Mouse (Mus musculus) intestine, embryonic 15.5 days (tissue): ENCODE measurements at regions not wholly inside any gene's neighbourhood (a gene's known extent, or its start where the extent isn't known, plus 50 kb on each side); places are given as distances from the start of the nearest gene placed in this dataset.

Source experiments
- ATAC-seq: fragments of 200-750 bp; cut with Nextera tagmentation; 2 replicates; pipeline ENCODE4 v1.8.0; 2017; ENCODE audit warnings: moderate TSS enrichment, moderate library complexity
- H3K27ac ChIP-seq: fragments of 300-500 bp; sonication (generic); 2 replicates; pipeline ENCODE4 v1.5.1; 2015; ENCODE audit warnings: mild to moderate bottlenecking, inconsistent platforms
- H3K27me3 ChIP-seq: fragments of 300-500 bp; sonication (generic); replicated peaks from 2 replicates; pipeline ENCODE4 v1.6.1; 2015; ENCODE audit warnings: inconsistent platforms
- H3K36me3 ChIP-seq: fragments of 300-500 bp; sonication (generic); 2 replicates; pipeline ENCODE4 v1.6.1; 2015; ENCODE audit warnings: inconsistent platforms
- H3K4me1 ChIP-seq: fragments of 300-500 bp; sonication (generic); replicated peaks from 2 replicates; pipeline ENCODE4 v1.6.1; 2015; ENCODE audit warnings: inconsistent platforms
- H3K4me2 ChIP-seq: fragments of 300-500 bp; sonication (generic); replicated peaks from 2 replicates; pipeline ENCODE4 v1.6.1; 2015; ENCODE audit warnings: mild to moderate bottlenecking, inconsistent platforms
- H3K4me3 ChIP-seq: fragments of 300-500 bp; sonication (generic); replicated peaks from 2 replicates; pipeline ENCODE4 v1.5.1; 2015; ENCODE audit warnings: inconsistent platforms
- H3K9ac ChIP-seq: fragments of 300-500 bp; sonication (generic); 2 replicates; pipeline ENCODE4 v1.6.1; 2015; ENCODE audit warnings: inconsistent platforms
- H3K9me3 ChIP-seq: fragments of 300-500 bp; sonication (generic); 2 replicates; pipeline ENCODE4 v1.6.1; 2016; ENCODE audit warnings: inconsistent platforms
- WGBS: fragments of 180-500 bp; shearing (Covaris S2); methylation state at CpG from one replicate; pipeline ENCODE4 v1.1.7; 2015; 5-methylcytosine and 5-hydroxymethylcytosine counted together

DNA sequence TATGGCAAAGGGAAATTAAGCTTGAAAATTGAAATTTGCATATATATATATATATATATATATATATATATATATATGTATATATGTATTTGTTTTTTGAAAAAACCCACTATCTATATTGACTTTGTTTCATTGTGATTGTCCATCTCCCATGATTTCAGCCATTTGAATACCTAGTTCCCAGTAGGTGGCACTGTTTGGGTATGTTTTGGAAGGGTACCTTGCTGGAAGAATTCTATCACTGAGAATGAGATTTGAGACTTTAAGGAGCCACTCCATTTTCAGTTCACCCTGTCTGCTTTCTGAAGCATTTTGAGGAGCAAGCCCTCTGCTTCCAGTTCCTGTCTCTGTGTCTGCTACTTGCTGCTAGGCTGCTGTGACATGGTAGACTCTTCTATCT lies 72.8 kb upstream of the Ugt8a start:
- H3K27ac ChIP-seq = no peak overlapping the region
- H3K36me3 ChIP-seq = no peaks in the 10 kb centered on the region
- no peaks in the 10 kb centered on the region for H3K9me3 ChIP-seq
- H3K4me3 ChIP-seq = no peak overlapping the region
- H3K27me3 ChIP-seq = no peaks in the 10 kb centered on the region
- H3K4me1 ChIP-seq = no peaks in the 10 kb centered on the region
- H3K9ac ChIP-seq = no peak overlapping the region
- no peak overlapping the region for H3K4me2 ChIP-seq
- ATAC-seq = no peak

- Histone ChIP-seq H3K36me3 (no peaks in the 10 kb centered on the region), H3K4me2 (no peak overlapping the region), H3K4me1 (no peaks in the 10 kb centered on the region), H3K9ac (no peak overlapping the region), H3K9me3 (no peaks in the 10 kb centered on the region), H3K27ac (no peak overlapping the region), H3K27me3 (no peaks in the 10 kb centered on the region), H3K4me3 (no peak overlapping the region)
- ATAC-seq = no peak
- 88% methylated on average over 4 of the region's 4 CpGs for WGBS
These were observed 77.7 kb upstream of the Ugt8a start for GRCm38 (mm10) chr3:126016166-126016565.

- no peak overlapping the region for H3K4me3 ChIP-seq
- no peak overlapping the region for H3K27ac ChIP-seq
- WGBS = 9% methylated on average over 3 of the region's 3 CpGs
- H3K36me3 ChIP-seq = no peaks in the 10 kb centered on the region
- no peaks in the 10 kb centered on the region for H3K27me3 ChIP-seq
- ATAC-seq = no peak; the same call in 1 of the 2 replicates
- no peak overlapping the region for H3K9ac ChIP-seq
- no peaks in the 10 kb centered on the region for H3K9me3 ChIP-seq
- no peaks in the 10 kb centered on the region for H3K4me1 ChIP-seq
- no peak overlapping the region for H3K4me2 ChIP-seq
These were observed 105.9 kb upstream of the Ugt8a start for GRCm38 (mm10) chr3:126044327-126044726.

DNA sequence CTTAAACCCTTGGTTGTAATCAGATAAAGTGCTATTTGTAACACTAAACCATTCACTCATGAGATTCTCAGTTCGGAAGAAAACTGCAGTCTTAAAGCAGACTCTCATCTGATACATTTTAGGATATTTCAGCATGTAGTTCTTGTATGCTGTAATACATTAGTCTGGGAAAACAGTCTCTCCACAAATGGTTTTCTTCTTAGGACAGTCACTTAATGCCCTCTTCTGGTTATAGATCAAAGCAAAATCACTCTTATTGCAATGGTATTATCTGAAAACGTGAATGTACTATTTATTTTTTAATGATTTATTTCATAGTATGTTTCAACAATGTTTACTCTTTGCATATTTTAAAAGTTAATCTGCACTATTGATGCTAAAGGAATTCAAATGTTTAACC lies 106.4 kb upstream of the Ugt8a start:
- Histone ChIP-seq H3K36me3 (no peaks in the 10 kb centered on the region), H3K9me3 (no peaks in the 10 kb centered on the region), H3K4me2 (no peak overlapping the region), H3K4me3 (no peak overlapping the region), H3K27ac (no peak overlapping the region), H3K4me1 (no peaks in the 10 kb centered on the region), H3K9ac (no peak overlapping the region), H3K27me3 (no peaks in the 10 kb centered on the region)
- WGBS = 24% methylated on average over 2 of the region's 2 CpGs
- no peak for ATAC-seq

DNA sequence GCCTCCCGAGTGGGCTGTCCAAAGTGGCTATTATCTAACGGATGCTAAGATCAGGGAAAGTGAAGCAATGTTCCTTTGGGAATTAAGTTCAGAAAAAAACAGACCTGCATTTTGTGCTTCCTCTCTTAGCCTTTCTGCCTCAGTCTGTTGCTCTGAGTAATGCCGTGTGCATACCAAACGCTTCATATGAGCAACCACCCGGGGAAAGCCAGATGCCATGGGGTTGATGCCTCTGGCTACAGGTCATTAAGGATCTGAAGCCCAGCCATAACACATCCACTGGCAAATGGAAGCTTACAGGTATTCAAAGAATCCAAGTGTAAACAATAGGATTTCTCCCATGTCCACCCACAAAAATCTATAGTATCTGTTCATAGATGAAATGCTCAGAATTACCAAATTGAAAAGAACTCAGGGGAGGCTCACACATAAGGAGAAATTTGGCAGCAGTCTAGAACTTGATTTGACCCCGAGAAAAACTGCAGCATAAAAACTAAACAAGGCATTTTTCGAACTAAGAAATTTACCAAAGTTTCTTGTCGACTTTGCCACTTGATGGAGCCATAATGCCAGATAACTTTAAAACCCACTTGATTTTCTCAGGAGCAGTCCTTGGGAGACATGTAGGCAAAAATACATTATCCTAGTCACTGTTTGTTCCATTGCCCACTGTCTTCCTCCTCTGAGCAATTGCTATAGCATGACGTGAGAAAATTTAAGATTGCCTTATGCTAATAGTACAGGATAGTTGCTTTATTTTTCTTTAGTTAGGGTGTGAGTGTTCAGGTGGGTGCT lies 107.8 kb upstream of the Ugt8a start:
- no peak overlapping the region for H3K9ac ChIP-seq
- H3K4me1 ChIP-seq = no peaks in the 10 kb centered on the region
- no peak for ATAC-seq
- no peak overlapping the region for H3K4me2 ChIP-seq
- H3K27ac ChIP-seq = no peak overlapping the region
- WGBS = 49% methylated on average over 9 of the region's 9 CpGs
- H3K4me3 ChIP-seq = no peak overlapping the region
- no peaks in the 10 kb centered on the region for H3K9me3 ChIP-seq
- no peaks in the 10 kb centered on the region for H3K27me3 ChIP-seq
- no peaks in the 10 kb centered on the region for H3K36me3 ChIP-seq

DNA sequence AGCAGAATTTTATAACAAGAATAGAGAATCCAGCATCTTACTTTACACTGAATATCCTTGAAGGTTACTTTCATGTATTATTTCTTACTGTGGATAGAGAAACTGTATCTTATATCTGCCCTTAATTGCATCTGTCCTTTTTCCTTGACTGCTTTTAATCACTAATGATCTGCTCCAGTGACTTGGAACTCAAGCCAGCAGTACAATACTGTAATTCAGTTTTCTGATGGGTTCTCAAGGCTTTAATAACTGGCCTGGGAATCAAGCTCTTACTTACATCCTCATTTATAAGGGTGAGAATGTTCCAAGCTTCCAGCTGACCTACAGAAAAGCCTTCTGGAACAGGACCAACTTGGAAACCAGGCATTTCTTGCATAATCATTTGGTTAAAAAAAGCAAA lies 120.2 kb upstream of the Ugt8a start:
- H3K4me3 ChIP-seq = no peak overlapping the region
- no peak for ATAC-seq
- H3K4me1 ChIP-seq = no peaks in the 10 kb centered on the region
- no peak overlapping the region for H3K9ac ChIP-seq
- no peaks in the 10 kb centered on the region for H3K9me3 ChIP-seq
- H3K27ac ChIP-seq = no peak overlapping the region
- no peaks in the 10 kb centered on the region for H3K27me3 ChIP-seq
- H3K36me3 ChIP-seq = no peaks in the 10 kb centered on the region
- H3K4me2 ChIP-seq = no peak overlapping the region

GRCm38 (mm10) chr3:126105086-126105485 lies 166.7 kb upstream of the Ugt8a start:
- Histone ChIP-seq H3K36me3 (no peaks in the 10 kb centered on the region), H3K4me3 (no peak overlapping the region), H3K27ac (no peak overlapping the region), H3K9me3 (no peaks in the 10 kb centered on the region), H3K4me1 (no peaks in the 10 kb centered on the region), H3K9ac (no peak overlapping the region), H3K4me2 (no peak overlapping the region), H3K27me3 (no peaks in the 10 kb centered on the region)
- ATAC-seq = no peak
- 88% methylated on average over 2 of the region's 2 CpGs for WGBS

DNA sequence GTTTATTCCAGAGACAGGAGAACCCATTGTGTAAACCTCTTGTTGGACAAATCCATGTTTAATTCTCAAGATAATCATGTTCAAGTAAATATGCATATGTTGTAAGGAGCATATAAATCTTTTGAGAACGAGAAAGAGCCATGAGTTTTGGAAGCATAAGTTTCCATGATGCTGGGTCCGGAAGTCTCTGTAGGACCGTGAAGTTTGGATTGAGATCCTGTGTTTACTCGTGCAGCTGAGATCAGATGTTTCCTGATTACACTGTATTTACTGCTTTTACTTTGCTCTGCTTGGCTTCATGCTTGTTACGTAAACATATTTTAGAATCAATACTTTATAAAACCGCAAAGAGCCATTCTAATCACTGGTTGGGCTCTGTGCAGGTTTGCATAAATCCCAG lies 171.0 kb upstream of the Ugt8a start:
- Histone ChIP-seq H3K4me3 (no peak overlapping the region), H3K4me2 (no peak overlapping the region), H3K9me3 (no peaks in the 10 kb centered on the region), H3K36me3 (no peaks in the 10 kb centered on the region), H3K27me3 (no peaks in the 10 kb centered on the region), H3K4me1 (no peaks in the 10 kb centered on the region), H3K9ac (no peak overlapping the region), H3K27ac (no peak overlapping the region)
- WGBS = 65% methylated on average over 6 of the region's 6 CpGs
- ATAC-seq = peak; percentile 39; the same call in 1 of the 2 replicates

DNA sequence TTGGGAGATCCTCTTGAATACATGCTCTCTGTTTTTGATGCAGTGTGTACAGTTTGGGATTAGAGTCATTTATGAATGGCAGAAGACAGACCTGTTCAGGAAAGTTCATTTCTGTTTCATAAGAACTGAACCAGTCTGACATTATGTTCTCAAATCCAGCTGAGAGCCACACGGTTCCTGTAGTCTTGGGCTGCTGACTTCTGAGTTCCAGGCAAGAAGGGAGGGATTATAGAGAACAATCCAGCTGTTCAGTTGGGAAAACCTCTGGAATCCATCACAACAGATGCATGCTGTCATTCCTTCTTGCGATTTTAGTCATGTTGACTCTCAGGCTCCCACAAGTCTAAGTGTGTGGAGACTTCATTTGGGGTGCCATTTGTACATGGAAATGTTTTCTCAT lies 179.4 kb upstream of the Ugt8a start:
- Histone ChIP-seq H3K9ac (no peak overlapping the region), H3K27me3 (no peaks in the 10 kb centered on the region), H3K4me3 (no peak overlapping the region), H3K36me3 (no peaks in the 10 kb centered on the region), H3K27ac (no peak overlapping the region), H3K9me3 (no peaks in the 10 kb centered on the region), H3K4me1 (no peaks in the 10 kb centered on the region), H3K4me2 (no peak overlapping the region)
- WGBS = 50% methylated on average over 2 of the region's 2 CpGs
- no peak for ATAC-seq

DNA sequence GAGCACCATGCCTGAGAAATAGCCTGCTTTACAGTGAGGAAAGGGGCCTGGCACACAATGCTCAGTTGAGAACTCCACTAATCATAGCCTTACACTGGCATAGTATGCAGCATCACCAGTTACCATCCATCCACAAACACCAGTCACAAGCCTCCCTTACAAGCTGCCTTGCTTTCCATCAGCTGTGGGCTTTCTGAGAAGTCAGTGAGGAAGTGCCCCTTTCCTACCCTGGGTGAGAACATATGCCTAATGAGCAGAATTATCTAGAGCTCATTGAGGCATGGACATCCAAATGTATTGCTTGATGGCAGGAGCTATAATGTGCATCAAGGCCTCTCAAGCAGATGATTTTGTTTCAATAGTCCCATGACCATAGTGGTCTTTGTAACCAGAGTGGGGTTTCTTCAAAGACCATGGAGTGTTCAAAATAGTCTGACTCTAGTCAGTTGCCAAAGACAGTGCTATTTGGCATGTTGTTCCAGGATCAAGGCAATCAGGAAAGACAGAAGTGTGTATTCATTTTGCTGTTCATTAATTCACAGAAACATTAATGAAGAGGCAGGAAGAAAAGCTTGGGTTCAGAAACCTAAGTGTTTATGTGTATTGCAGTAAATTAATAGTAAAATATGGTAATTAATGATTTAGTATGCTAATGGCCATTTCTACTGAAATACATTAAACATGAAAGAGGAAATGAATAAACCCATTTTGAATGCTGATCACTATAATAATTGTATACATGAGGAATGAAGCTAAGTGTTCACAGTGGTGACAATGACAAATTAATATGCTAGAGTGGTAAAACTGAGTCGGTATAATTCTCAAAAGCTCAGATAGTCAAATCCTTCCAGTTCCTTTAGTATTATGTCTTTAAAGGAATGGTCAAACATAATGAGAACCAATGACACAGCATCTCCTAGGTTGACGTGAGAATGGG lies 184.2 kb upstream of the Ugt8a start:
- 64% methylated on average over 2 of the region's 2 CpGs for WGBS
- no peaks in the 10 kb centered on the region for H3K9me3 ChIP-seq
- H3K4me1 ChIP-seq = no peaks in the 10 kb centered on the region
- ATAC-seq = no peak
- H3K36me3 ChIP-seq = no peaks in the 10 kb centered on the region
- no peak overlapping the region for H3K27ac ChIP-seq
- H3K9ac ChIP-seq = no peak overlapping the region
- H3K4me3 ChIP-seq = no peak overlapping the region
- no peaks in the 10 kb centered on the region for H3K27me3 ChIP-seq
- no peak overlapping the region for H3K4me2 ChIP-seq

GRCm38 (mm10) chr3:126166542-126166941 lies 196.9 kb upstream of the Arsj start:
- H3K4me1 ChIP-seq = no peaks in the 10 kb centered on the region
- H3K36me3 ChIP-seq = no peaks in the 10 kb centered on the region
- H3K9me3 ChIP-seq = no peaks in the 10 kb centered on the region
- no peak overlapping the region for H3K4me2 ChIP-seq
- no peak overlapping the region for H3K9ac ChIP-seq
- H3K27ac ChIP-seq = no peak overlapping the region
- no peak for ATAC-seq
- H3K4me3 ChIP-seq = no peak overlapping the region
- WGBS = 64% methylated on average over 1 of the region's 1 CpGs
- no peaks in the 10 kb centered on the region for H3K27me3 ChIP-seq

- H3K4me2 ChIP-seq = no peak overlapping the region
- no peaks in the 10 kb centered on the region for H3K4me1 ChIP-seq
- H3K9me3 ChIP-seq = no peaks in the 10 kb centered on the region
- no peaks in the 10 kb centered on the region for H3K27me3 ChIP-seq
- ATAC-seq = no peak
- 73% methylated on average over 3 of the region's 3 CpGs for WGBS
- no peaks in the 10 kb centered on the region for H3K36me3 ChIP-seq
- H3K9ac ChIP-seq = no peak overlapping the region
- no peak overlapping the region for H3K27ac ChIP-seq
- no peak overlapping the region for H3K4me3 ChIP-seq
These were observed 154.5 kb upstream of the Arsj start for GRCm38 (mm10) chr3:126209024-126209423.

DNA sequence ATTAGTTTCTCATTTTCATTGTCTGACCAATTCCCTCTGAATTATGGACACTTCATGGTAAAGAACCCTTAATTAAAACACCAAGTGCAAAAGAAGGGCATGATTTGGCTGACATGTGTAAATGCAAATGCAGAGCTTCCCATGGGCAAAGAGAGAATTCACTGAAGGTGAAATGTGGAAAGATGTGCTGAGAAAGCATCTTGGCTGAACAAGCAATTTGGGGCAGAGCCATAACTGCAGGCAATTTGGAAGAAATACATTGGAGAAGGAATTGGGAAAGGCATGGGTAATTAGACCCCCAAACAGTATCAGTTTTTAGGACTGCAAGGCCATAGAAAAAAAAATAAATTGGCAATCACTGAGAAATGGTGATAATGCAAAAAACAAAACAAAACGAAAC lies 153.3 kb upstream of the Arsj start:
- no peaks in the 10 kb centered on the region for H3K36me3 ChIP-seq
- WGBS = 81% methylated on average over 1 of the region's 1 CpGs

More for the DNA sequence above, 153.3 kb upstream of the Arsj start:
- no peaks in the 10 kb centered on the region for H3K27me3 ChIP-seq
- no peak for ATAC-seq
- no peak overlapping the region for H3K4me3 ChIP-seq
- H3K4me2 ChIP-seq = no peak overlapping the region
- H3K9ac ChIP-seq = no peak overlapping the region
- H3K4me1 ChIP-seq = no peaks in the 10 kb centered on the region
- no peak overlapping the region for H3K27ac ChIP-seq
- H3K9me3 ChIP-seq = no peaks in the 10 kb centered on the region
